Mouse (Mus musculus): ENCODE data around the gene Lrch4.

DNA sequence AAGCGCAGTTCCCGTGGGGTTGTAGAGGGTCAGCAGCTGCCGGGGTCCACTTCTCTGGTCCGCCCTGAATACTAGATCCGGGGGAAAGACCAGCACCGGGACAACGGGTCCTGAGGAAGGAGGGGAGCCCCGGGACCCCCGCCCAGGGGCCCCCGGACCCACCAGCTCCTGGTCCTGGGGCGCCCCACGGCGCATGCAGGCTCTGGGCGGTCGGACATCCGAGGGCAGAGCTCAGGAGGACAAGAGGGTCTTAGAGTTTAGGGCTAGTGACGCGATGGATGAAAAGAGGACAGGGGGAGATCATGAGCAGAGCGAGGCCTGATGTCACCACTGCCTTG is 28.7 kb upstream of the Lrch4 start:
- TF ChIP-seq CTCF (IDR thresholded peaks at IDR 0.05): no peak
- no peak for TF ChIP-seq EP300 (IDR thresholded peaks at IDR 0.05)
